Mouse (Mus musculus) E14TG2a.4 (cell line): ENCODE data around the gene Acsl4.

Experiments used
- CTCF ChIP-seq: conservative IDR thresholded peaks from 2 replicates; pipeline ENCODE4 v1.5.1; 2014; ENCODE audit warnings: low read length
- NANOG ChIP-seq: IDR thresholded peaks from 2 replicates; pipeline ENCODE4 v1.6.1; 2014; ENCODE audit warnings: borderline replicate concordance, low read length, mixed read lengths
- POU5F1 ChIP-seq: IDR thresholded peaks from 2 replicates; pipeline ENCODE4 v1.6.1; 2014; ENCODE audit warnings: low read length, borderline replicate concordance

GRCm38 (mm10) chrX:142375519-142375918 lies 14.8 kb downstream of the Acsl4 start:
- TF ChIP-seq NANOG, result no peak
- no peak for TF ChIP-seq CTCF
- TF ChIP-seq POU5F1, result no peak
